Mouse (Mus musculus) erythroblast, embryonic 14.5 days (primary cell): ENCODE measurements around the gene Dennd5b.

ENCODE experiments used
- GATA1 ChIP-seq: IDR thresholded peaks from 2 replicates; pipeline ENCODE4 v1.6.1; 2012; ENCODE audit warnings: low read length, inconsistent platforms, mixed read lengths
- TAL1 ChIP-seq: IDR thresholded peaks from 3 replicates; pipeline ENCODE4 v1.6.1; 2012; ENCODE audit warnings: low read length, inconsistent platforms, mixed read lengths

DNA sequence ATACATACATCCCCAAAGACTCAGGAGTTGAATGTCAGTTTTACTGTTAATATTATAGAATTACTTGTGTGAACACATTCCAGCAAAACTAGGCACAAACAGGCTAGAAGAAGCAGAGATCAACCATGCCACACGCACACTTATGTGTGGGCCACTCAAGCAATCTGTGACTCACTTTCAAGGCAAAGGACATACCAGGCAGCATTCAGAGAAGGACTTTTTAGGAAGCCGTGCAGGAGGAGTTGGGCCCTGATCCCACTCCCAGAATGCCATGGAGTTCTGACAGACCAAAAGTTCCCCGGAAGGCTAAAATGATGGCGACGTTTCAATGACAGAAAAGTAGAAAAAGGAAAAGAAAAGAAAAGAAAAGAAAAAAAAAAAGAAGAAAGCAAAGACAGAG is 69.3 kb downstream of the Dennd5b start:
- TF ChIP-seq GATA1, result no peak
- no peak for TF ChIP-seq TAL1
